Mouse (Mus musculus): ENCODE data around the gene Efna2. TPM values are rescaled to one million over a fixed set of nuclear protein-coding genes. Genes with fewer than 3 reads are reported as not detected.

The Efna2 gene
- total RNA-seq, 2 experiments from 2014 or later = 2.8 to 2.9 TPM

GRCm38 (mm10) chr10:80142530-80142925 lies 36.8 kb upstream of the Efna2 start:
- no peak for DNase-seq

GRCm38 (mm10) chr10:80143664-80144063 lies 35.6 kb upstream of the Efna2 start:
- DNase-seq = no peak

- DNase-seq = no peak
Measured at GRCm38 (mm10) chr10:80144159-80144558, 35.1 kb upstream of the Efna2 start.

GRCm38 (mm10) chr10:80144864-80145838 lies 34.1 kb upstream of the Efna2 start:
- DNase-seq = peak; percentile 86

- peak; percentile 77 for DNase-seq
Measured at GRCm38 (mm10) chr10:80145896-80146295, 33.4 kb upstream of the Efna2 start.

- DNase-seq = peak; percentile 56
Measured at GRCm38 (mm10) chr10:80146568-80147011, 32.7 kb upstream of the Efna2 start.

GRCm38 (mm10) chr10:80147146-80147718 lies 32.0 kb upstream of the Efna2 start:
- DNase-seq = peak; percentile 45

GRCm38 (mm10) chr10:80147719-80148601 lies 31.3 kb upstream of the Efna2 start, which contains the start of gene Midn:
Gene Midn (plus strand): TSS chr10:80148272.
- peak; percentile 91 for DNase-seq

- DNase-seq = peak; percentile 97
Measured at GRCm38 (mm10) chr10:80148610-80149290, 30.5 kb upstream of the Efna2 start.

- DNase-seq = peak; percentile 98
Measured at GRCm38 (mm10) chr10:80149291-80150225, 29.7 kb upstream of the Efna2 start.

- peak; percentile 74 for DNase-seq
Measured at GRCm38 (mm10) chr10:80150226-80151210, 28.8 kb upstream of the Efna2 start.

GRCm38 (mm10) chr10:80151211-80152034 lies 27.9 kb upstream of the Efna2 start:
- DNase-seq = peak; percentile 81

GRCm38 (mm10) chr10:80152071-80152872 lies 27.0 kb upstream of the Efna2 start:
- DNase-seq = peak; percentile 69

GRCm38 (mm10) chr10:80152873-80153260 lies 26.4 kb upstream of the Efna2 start:
- DNase-seq = peak; percentile 76

- DNase-seq = no peak
Measured at GRCm38 (mm10) chr10:80153713-80154112, 25.6 kb upstream of the Efna2 start.

GRCm38 (mm10) chr10:80154384-80154783 lies 24.9 kb upstream of the Efna2 start:
- DNase-seq = no peak

GRCm38 (mm10) chr10:80155277-80155676 lies 24.0 kb upstream of the Efna2 start:
- DNase-seq = no peak

All from heart, postnatal 4 days (tissue).